Mouse (Mus musculus): ENCODE measurements around the gene Wwc2.

Gene Wwc2

GRCm38 (mm10) chr8:47905256-47905655, 85.5 kb downstream of the Wwc2 start:
- in situ Hi-C loops (cut with MboI, MseI), result no loop called here

- in situ Hi-C loops (cut with MboI, MseI), result no loop called here
These were observed 86.7 kb downstream of the Wwc2 start for GRCm38 (mm10) chr8:47904004-47904403.

DNA sequence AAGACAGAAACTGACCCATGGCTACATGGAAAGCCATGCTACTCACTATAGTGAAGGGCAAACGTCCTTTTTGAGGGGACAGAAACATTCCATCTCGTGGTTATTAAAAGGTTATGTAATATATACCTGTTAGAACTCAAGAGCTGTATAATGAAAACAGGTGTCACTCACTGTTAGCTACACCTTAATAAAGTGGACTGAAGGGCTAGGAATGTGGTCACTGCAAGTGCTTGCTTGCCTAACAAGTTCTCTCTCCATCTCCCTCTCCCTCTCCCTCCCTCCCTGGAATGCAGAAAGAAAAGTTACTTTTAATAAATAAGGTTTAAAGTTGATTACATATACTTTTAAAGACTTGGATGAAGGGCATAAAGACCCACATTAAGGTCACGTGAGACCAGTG, 88.0 kb downstream of the Wwc2 start:
- in situ Hi-C loops (cut with MboI, MseI), result no loop called here

DNA sequence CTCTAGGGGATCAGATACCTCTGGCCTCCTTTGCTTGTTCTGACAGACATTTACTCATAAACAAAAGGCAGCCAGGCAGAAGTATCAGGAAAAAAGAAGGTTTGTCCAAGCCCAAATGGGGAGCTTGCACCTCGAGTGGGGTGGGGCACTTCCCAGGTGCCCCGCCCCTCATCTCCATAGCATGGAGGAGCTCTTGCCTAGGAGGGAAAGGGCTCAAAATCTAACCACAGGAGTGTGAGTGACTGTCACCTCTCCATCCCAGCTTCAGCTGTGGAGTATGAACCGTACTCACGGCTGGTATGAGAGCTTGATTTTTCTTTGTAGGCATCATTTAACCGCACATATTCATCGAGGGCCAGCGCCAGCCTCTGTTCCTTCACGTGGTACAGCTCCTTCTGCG, 90.4 kb downstream of the Wwc2 start:
- in situ Hi-C loops (cut with MboI, MseI), result no loop called here

GRCm38 (mm10) chr8:47899891-47900290, 90.8 kb downstream of the Wwc2 start:
- in situ Hi-C loops (cut with MboI, MseI), result no loop called here

DNA sequence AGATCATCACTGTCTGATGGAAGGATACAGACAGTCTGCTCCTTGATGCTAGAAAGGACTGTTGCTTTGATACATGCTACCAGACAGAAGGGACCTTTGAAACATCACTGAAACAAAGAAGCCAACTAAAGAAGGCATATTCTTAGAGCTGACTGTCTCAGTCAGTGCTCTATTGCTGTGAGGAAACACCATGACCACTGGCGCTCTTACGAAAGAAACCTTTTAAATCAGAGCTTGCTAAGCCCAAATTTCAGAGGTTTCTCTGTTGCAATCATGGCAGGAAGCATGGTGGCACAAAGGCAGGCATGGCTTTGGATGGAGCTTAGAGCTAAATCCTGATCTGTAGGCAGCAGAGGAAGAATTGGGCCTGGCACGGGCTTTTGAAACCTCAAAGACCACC, 98.3 kb downstream of the Wwc2 start:
- in situ Hi-C loops (cut with MboI, MseI), result no loop called here

GRCm38 (mm10) chr8:47891641-47892040, 99.1 kb downstream of the Wwc2 start:
- in situ Hi-C loops (cut with MboI, MseI), result no loop called here

DNA sequence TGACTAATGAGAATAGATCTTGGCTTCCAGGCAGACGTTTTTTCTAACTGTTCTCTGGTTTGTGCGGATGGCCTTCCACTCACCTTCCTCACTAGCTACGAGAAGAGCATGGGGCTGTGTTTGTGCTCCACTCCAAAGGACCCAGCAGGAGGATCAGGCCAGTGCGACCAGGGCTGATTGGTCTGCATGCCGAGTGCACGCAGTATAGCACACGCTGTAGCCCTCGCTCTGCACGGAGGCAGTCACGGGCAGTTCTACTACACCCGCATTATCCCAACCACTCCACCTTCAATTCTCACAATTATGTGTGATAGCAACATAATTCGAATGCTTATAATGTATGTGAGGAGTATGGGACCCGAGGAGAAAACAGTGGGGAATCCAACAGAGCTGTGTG, 99.9 kb downstream of the Wwc2 start:
- in situ Hi-C loops (cut with MboI, MseI), result no loop called here

DNA sequence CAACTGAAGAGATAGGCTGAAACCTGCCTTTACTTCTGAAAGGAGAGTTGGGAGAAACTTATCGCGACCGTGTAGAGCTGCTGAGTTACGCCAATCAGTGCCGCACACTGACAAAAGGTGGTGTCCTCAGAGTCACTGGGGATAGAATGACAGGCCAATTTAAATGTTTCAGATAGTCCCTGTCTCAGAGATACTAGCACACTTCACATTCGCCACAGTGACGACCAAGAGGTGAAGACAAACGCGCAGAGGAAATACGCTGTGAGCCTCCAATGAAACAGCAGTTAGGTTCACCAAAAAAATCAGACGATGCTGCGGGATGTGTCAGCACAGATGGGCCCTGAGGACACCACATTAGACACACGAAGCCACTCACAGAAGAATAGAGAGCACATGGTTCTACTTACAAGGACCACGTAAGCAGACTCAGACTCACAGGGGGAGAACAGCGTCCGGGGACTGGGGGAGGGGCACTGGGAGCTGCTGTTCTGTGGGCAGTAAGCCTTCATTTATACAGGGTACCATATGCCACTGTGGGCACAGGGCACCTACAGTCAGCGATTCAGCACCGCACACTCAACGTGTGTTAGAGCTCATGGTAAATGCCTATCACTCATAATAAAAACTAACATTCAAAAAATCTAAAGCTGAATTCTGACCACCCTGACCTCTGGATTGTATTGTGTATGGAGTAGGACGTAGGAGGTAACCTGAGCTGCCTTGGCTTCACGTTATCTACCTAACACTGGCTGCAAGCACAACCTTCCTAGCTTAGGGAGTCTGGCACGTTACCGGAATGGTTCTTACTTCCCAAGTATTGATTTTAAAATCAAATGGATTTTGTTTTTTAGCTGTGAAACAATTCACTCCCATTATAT, 100.5 kb downstream of the Wwc2 start:
- in situ Hi-C loops (cut with MboI, MseI), result no loop called here

DNA sequence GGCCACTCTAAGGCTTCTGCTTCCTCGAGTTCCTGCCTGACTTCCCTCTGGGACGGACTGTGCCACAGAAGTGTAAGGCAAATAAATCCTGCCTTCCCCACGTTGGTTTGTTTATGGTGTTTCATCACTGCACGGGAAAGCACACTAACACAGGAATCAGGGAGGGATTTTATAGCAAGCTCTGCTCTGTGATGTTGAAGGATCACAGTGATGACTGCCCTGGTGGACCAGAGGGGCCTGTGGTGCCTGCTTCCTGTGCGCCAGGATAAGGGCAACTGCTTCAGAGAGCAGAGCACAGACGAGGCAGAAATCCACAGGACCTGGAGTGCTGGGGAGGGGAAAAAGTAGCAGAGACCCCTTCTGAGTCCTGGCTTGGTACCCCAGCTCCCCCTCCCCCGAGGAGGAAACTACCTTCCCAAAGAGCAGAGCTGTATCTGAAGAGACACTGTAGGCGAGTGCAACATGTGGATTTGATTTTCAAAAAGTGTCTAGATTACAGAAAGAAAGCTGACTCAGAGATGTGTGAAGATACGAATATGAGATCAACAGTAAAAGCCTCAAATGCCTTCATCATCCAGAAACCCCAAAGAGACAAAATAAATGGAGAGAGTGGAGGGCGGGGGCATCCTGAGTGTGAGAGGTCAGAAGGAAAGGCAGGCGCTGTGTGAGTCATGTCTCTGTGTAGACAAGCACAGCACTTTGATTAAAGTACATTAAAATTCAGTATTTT, 101.7 kb downstream of the Wwc2 start:
- in situ Hi-C loops (cut with MboI, MseI), result no loop called here

DNA sequence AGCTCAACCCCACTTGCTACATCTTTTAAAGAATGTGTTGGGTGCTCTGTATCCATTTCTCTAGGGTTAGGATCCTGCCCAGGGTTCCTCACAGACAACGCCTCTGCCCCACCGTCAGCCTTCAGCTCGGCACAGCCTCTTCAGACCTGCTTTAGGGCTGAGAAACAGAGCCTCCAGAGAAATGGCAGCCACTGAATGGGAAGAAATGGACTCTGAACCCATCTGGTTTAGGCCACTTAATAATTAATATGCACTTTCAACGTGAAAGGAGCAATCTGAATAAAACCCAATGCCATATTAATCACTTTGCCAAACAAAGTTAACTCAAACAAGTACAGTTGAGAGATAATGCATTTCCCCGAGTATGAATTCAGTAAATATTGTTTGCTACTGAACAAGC, 106.4 kb downstream of the Wwc2 start:
- in situ Hi-C loops (cut with MboI, MseI), result no loop called here

GRCm38 (mm10) chr8:47883739-47884138, 107.0 kb downstream of the Wwc2 start:
- in situ Hi-C loops (cut with MboI, MseI), result no loop called here

DNA sequence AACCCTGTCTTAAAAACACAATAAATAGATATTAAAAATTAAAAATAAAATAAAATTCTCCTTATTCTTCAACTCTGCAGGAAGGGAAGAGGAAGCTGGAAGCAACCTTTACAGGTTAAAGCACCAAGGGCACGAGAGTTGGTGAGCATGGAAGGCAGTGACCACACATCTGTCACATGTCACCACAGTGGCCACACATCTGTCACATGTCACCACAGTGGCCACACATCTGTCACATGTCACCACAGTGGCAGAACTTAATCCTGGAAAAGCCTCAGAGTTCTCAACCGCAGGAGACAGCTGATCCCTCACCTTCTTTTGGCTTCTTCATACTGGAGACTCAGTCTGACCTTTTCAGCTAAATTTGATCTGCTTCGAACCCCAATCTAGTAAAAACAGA, 112.2 kb downstream of the Wwc2 start:
- in situ Hi-C loops (cut with MboI, MseI), result no loop called here

- in situ Hi-C loops (cut with MboI, MseI), result no loop called here
These were observed 114.9 kb downstream of the Wwc2 start for GRCm38 (mm10) chr8:47875865-47876264.

GRCm38 (mm10) chr8:47874497-47875178, 116.1 kb downstream of the Wwc2 start:
- in situ Hi-C loops (cut with MboI, MseI), result loop anchor here (5.0 kb wide), 1 partner anchor 143 kb away; no protein-coding TSS in a partner anchor

GRCm38 (mm10) chr8:47872361-47873107, 118.2 kb downstream of the Wwc2 start:
- in situ Hi-C loops (cut with MboI, MseI), result loop anchor here (5.0 kb wide), 1 partner anchor 145 kb away; no protein-coding TSS in a partner anchor

DNA sequence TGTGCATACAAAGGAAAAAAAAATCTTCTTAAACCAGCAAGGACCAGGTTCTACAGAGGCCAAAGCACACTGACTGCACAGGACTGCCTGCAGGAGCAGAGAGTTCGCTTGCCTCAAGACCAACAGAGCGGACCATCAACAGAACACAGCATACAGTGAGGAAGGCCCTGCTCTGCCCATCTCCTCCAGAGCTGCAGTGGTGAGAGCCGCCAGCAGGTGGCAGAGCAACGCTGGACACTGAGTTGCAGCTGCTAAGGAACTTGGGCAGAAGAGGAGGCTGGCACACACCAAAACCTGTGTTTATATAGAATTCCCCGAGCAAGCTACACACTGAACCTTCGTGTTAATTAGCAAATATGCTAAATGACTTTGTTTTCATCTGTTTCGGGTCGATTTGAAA, 123.7 kb downstream of the Wwc2 start:
- in situ Hi-C loops (cut with MboI, MseI), result no loop called here

GRCm38 (mm10) chr8:47866568-47866967, 124.2 kb downstream of the Wwc2 start:
- in situ Hi-C loops (cut with MboI, MseI), result no loop called here

DNA sequence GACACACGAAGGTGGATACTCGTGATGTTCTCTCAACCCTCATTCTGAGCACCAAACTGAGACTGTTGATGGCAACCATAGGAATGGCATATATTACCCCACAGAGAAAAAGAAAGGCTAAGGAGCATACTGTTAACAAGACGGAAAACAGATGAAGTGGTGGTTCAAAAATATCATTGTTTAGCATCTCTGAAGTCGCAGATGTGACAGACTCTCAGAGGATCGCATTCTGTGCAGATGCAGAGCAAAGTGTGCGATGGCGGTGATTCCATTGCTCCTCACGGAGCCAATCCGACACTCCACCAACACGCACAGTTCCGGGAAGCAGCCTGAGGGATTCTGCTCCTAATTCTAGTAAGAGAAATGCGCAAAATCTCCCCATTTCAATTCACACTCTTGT, 131.5 kb downstream of the Wwc2 start:
- in situ Hi-C loops (cut with MboI, MseI), result no loop called here

- in situ Hi-C loops (cut with MboI, MseI), result no loop called here
These were observed 137.4 kb downstream of the Wwc2 start for GRCm38 (mm10) chr8:47853356-47853755.

DNA sequence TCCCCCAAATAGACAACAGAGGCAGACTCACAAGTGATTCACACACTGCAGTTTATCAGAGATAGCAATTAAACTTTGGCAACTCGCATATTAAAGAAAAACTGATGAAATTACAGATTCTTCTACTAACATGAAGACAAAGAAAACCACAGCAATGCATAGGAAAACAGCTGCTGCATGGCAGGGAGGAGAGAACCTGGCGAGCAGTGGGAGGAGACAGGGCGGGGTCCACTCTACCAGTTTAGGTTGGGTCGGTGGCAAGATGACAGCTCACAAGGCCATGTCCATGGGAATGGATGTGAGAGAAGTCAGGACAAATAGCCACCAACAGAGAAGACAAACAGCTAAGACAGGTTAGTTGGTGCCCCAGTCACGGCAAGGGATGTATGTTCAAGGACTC, 138.0 kb downstream of the Wwc2 start:
- in situ Hi-C loops (cut with MboI, MseI), result no loop called here

Data from regulatory T cell (primary cell).